Mouse (Mus musculus): ENCODE results near the gene Evi2b. TPM values are rescaled to one million over a fixed set of nuclear protein-coding genes. Genes with fewer than 3 reads are reported as not detected.

The Evi2b gene
- total and polyA plus RNA-seq, 3 experiments = 12.0 to 105 (median 40.5) TPM

GRCm38 (mm10) chr11:79494976-79495800 is 28.4 kb downstream of the Evi2b start:
- no peaks in the 10 kb centered on the region for H3K9me3 ChIP-seq (replicated peaks; ENCODE audit: low read length)
- peak; percentile 38 for DNase-seq (ENCODE audit: extremely low read depth)
- H3K4me3 ChIP-seq (replicated peaks in 1 of 3; ENCODE audit: low read depth in 2 of 3, low read length in 2 of 3, poor library complexity in 1 of 3) = peak overlapping the region in 2 of 3 experiments; percentile 40 to 50
- no peaks in the 10 kb centered on the region for H3K27me3 ChIP-seq (replicated peaks)
- peak overlapping the region; percentile 64 for H3K27ac ChIP-seq (ENCODE audit: insufficient read depth, low read depth)
- H3K4me2 ChIP-seq (ENCODE audit: insufficient read depth, low read depth, poor library complexity, severe bottlenecking) = peak overlapping the region; percentile 97
- in situ Hi-C loops (cut with MboI; ENCODE audit: low pct_ligation_motif_present, low pct_unique_long_range_greater_than_20kb, low sequenced_read_pairs) (no loop called here), dilution Hi-C loops (cut with MboI; ENCODE audit: extremely low pct_ligation_motif_present, extremely low pct_unique_long_range_greater_than_20kb, low sequenced_read_pairs) (no loop called here)
- H3K36me3 ChIP-seq (replicated peaks in 1 of 2; ENCODE audit: control insufficient read depth in 1 of 2, insufficient read depth in 1 of 2, low read length in 1 of 2) = peaks cover 0 to 3% of the 10 kb centered on the region in 2 experiments
- H3K9ac ChIP-seq (ENCODE audit: insufficient read depth, low read depth) = peak overlapping the region; percentile 97
- peaks cover 8 to 28% of the 10 kb centered on the region in 2 experiments for H3K4me1 ChIP-seq (ENCODE audit: control insufficient read depth in 1 of 2, insufficient read depth in 2 of 2)
- no peak for TF ChIP-seq E2F4 (IDR thresholded peaks at IDR 0.05; ENCODE audit: insufficient replicate concordance, low read depth, low read length)
- TF ChIP-seq CTCF (conservative IDR thresholded peaks at IDR 0.05 in 1 of 2, IDR thresholded peaks at IDR 0.05 in 1 of 2; ENCODE audit: low read depth in 2 of 2, low read length in 2 of 2) = no peak
- TF ChIP-seq ZNF384 (IDR thresholded peaks at IDR 0.05; ENCODE audit: low read depth, low read length) = peak; percentile 86
- TF ChIP-seq CHD1 (IDR thresholded peaks at IDR 0.05; ENCODE audit: low read depth, low read length) = peak; percentile 28; the same call in 1 of the 2 replicates
- peak; percentile 75 for TF ChIP-seq MYC (IDR thresholded peaks at IDR 0.05; ENCODE audit: low read depth, low read length)
- no peak for TF ChIP-seq IRF4 (IDR thresholded peaks at IDR 0.05; ENCODE audit: low read depth, low read length)
- no peak for TF ChIP-seq USF2 (conservative IDR thresholded peaks at IDR 0.05; ENCODE audit: low read depth, low read length)
- TF ChIP-seq ZMIZ1 (IDR thresholded peaks at IDR 0.05; ENCODE audit: low read depth, low read length) = no peak
- TF ChIP-seq TBP (conservative IDR thresholded peaks at IDR 0.05; ENCODE audit: low read depth, low read length) = peak; percentile 20; the same call in 1 of the 2 replicates
- peak; percentile 32; the same call in 1 of the 2 replicates for TF ChIP-seq NELFE (IDR thresholded peaks at IDR 0.05; ENCODE audit: low read depth, low read length)
- TF ChIP-seq MEF2A (IDR thresholded peaks at IDR 0.05; ENCODE audit: borderline replicate concordance, low read depth, low read length) = peak; percentile 48; the same call in 1 of the 2 replicates
- no peak; the same call in 1 of the 2 replicates for TF ChIP-seq SIN3A (IDR thresholded peaks at IDR 0.05; ENCODE audit: low read length)
- peak; percentile 68 for TF ChIP-seq MAX (IDR thresholded peaks at IDR 0.05; ENCODE audit: low read length)
- TF ChIP-seq JUND (conservative IDR thresholded peaks at IDR 0.05; ENCODE audit: low read depth, low read length) = 0 out of 2 replicates have a peak, but pooled peaks have one; percentile 14
- no peak for TF ChIP-seq PAX5 (IDR thresholded peaks at IDR 0.05; ENCODE audit: low read length)
- H3K79me2 ChIP-seq (replicated peaks; ENCODE audit: control insufficient read depth, extremely low read depth, insufficient read depth, poor library complexity, severe bottlenecking) = no peaks in the 10 kb centered on the region

- Histone ChIP-seq H3K4me2 (ENCODE audit: insufficient read depth, low read depth, poor library complexity, severe bottlenecking) (no peak overlapping the region; the same call in 1 of the 2 replicates), H3K9ac (ENCODE audit: insufficient read depth, low read depth) (peak overlapping the region; percentile 68; the same call in 1 of the 2 replicates), H3K4me3 (replicated peaks in 1 of 3; ENCODE audit: low read depth in 2 of 3, low read length in 2 of 3, poor library complexity in 1 of 3) (no peak overlapping the region), H3K27ac (ENCODE audit: insufficient read depth, low read depth) (no peak overlapping the region), H3K27me3 (replicated peaks) (no peaks in the 10 kb centered on the region), H3K79me2 (replicated peaks; ENCODE audit: control insufficient read depth, extremely low read depth, insufficient read depth, poor library complexity, severe bottlenecking) (no peaks in the 10 kb centered on the region), H3K4me1 (ENCODE audit: control insufficient read depth in 1 of 2, insufficient read depth in 2 of 2) (peaks cover 11 to 43% of the 10 kb centered on the region in 2 experiments), H3K9me3 (replicated peaks; ENCODE audit: low read length) (no peaks in the 10 kb centered on the region), H3K36me3 (replicated peaks in 1 of 2; ENCODE audit: control insufficient read depth in 1 of 2, insufficient read depth in 1 of 2, low read length in 1 of 2) (peaks cover 0 to 23% of the 10 kb centered on the region in 2 experiments)
- in situ Hi-C loops (cut with MboI; ENCODE audit: low pct_ligation_motif_present, low pct_unique_long_range_greater_than_20kb, low sequenced_read_pairs) (no loop called here), dilution Hi-C loops (cut with MboI; ENCODE audit: extremely low pct_ligation_motif_present, extremely low pct_unique_long_range_greater_than_20kb, low sequenced_read_pairs) (no loop called here)
- DNase-seq (ENCODE audit: extremely low read depth) = no peak
- peak; percentile 47; the same call in 1 of the 2 replicates for TF ChIP-seq MEF2A (IDR thresholded peaks at IDR 0.05; ENCODE audit: borderline replicate concordance, low read depth, low read length)
- no peak for TF ChIP-seq TBP (conservative IDR thresholded peaks at IDR 0.05; ENCODE audit: low read depth, low read length)
- TF ChIP-seq EP300 (IDR thresholded peaks at IDR 0.05; ENCODE audit: low read length) = peak; percentile 66
- no peak for TF ChIP-seq KAT2A (IDR thresholded peaks at IDR 0.05; ENCODE audit: insufficient replicate concordance, low read length)
- TF ChIP-seq IRF4 (IDR thresholded peaks at IDR 0.05; ENCODE audit: low read depth, low read length) = peak; percentile 62; the same call in 1 of the 2 replicates
- no peak for TF ChIP-seq NRF1 (IDR thresholded peaks at IDR 0.05; ENCODE audit: low read depth, low read length)
- TF ChIP-seq HCFC1 (IDR thresholded peaks at IDR 0.05; ENCODE audit: low read depth, low read length) = peak; percentile 17; the same call in 1 of the 2 replicates
- peak; percentile 75 for TF ChIP-seq JUND (conservative IDR thresholded peaks at IDR 0.05; ENCODE audit: low read depth, low read length)
- TF ChIP-seq JUN (IDR thresholded peaks at IDR 0.05; ENCODE audit: insufficient read depth, low read depth, low read length) = peak; percentile 27
Measured at GRCm38 (mm10) chr11:79484721-79485120, 38.8 kb downstream of the Evi2b start.

Data from CH12.LX (cell line).